Mouse (Mus musculus): ENCODE data around the gene Sars2. TPM values are rescaled to one million over a fixed set of nuclear protein-coding genes. Genes with fewer than 3 reads are reported as not detected.

The Sars2 gene
- polyA plus RNA-seq, 1 experiment from 2014 or later, result 16.3 TPM

DNA sequence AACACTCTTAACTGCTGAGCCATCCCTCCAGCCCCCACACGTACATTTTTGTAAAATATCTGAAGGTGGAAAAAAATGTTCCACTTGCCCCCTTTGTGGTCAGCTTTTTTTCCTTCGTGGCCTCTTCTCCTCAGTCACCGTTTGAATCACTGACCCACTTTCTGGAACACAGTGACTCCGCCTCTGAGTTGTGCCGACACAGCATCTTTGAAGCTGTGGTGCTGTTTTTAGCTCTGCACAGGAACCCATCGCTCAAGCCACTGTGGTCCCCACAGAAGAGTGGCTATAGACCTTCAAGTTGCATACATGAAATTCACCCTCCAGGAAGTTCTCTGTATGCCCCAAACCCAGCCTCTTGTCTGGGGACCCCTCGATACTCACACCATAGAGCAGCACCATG is 39.1 kb downstream of the Sars2 start:
- ATAC-seq (ENCODE audit: low read depth) (no peak), DNase-seq (no peak)
- Histone ChIP-seq H3K27me3 (no peaks in the 10 kb centered on the region), H3K36me3 (peaks cover 13% of the 10 kb centered on the region), H3K9me3 (replicated peaks) (no peaks in the 10 kb centered on the region), H3K4me1 (replicated peaks) (peaks cover 16% of the 10 kb centered on the region), H3K9ac (no peak overlapping the region), H3K4me2 (no peak overlapping the region), H3K27ac (no peak overlapping the region; the same call in 1 of the 2 replicates), H3K4me3 (replicated peaks) (no peak overlapping the region)
- 62% methylated on average over 7 of the region's 7 CpGs for WGBS (ENCODE audit: insufficient replicate concordance)

DNA sequence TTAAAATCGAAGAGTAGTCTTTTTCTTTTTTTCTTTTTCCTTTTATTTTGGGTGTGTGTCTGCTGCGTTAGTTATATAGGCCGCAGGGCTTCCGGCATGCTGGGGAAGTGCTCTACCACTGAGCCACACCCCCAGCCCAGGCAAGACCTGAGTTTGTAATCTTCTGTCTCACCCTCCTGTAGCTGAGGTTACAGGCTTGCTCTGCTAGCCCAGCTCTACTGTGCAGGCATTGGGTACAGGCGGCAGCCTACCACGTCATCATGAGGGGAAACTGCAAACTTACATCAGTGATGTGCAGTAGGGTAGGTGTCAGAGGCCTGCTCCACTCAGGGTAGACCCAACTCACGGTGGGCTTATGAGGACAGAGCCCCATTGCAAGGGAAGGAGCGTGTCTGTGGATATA is 39.5 kb downstream of the Sars2 start:
- no peak overlapping the region for H3K9ac ChIP-seq
- H3K27ac ChIP-seq, result no peak overlapping the region
- peaks cover 13% of the 10 kb centered on the region for H3K36me3 ChIP-seq
- ATAC-seq (ENCODE audit: low read depth), result no peak
- no peak overlapping the region for H3K4me3 ChIP-seq (replicated peaks)
- H3K9me3 ChIP-seq (replicated peaks), result no peaks in the 10 kb centered on the region
- 66% methylated on average over 8 of the region's 8 CpGs for WGBS (ENCODE audit: insufficient replicate concordance)
- H3K27me3 ChIP-seq, result no peaks in the 10 kb centered on the region
- no peak overlapping the region for H3K4me2 ChIP-seq
- DNase-seq, result no peak
- H3K4me1 ChIP-seq (replicated peaks), result peaks cover 16% of the 10 kb centered on the region

- no peaks in the 10 kb centered on the region for H3K27me3 ChIP-seq
- H3K9me3 ChIP-seq (replicated peaks), result no peaks in the 10 kb centered on the region
- H3K4me1 ChIP-seq (replicated peaks), result peaks cover 26% of the 10 kb centered on the region
- no peak overlapping the region for H3K9ac ChIP-seq
- no peak overlapping the region for H3K4me2 ChIP-seq
- H3K27ac ChIP-seq, result no peak overlapping the region
- WGBS (ENCODE audit: insufficient replicate concordance), result 70% methylated on average over 5 of the region's 5 CpGs
- H3K36me3 ChIP-seq, result peaks cover 5% of the 10 kb centered on the region; the same call in 1 of the 2 replicates
- ATAC-seq (ENCODE audit: low read depth) (no peak), DNase-seq (no peak)
- no peak overlapping the region for H3K4me3 ChIP-seq (replicated peaks)
Measured at GRCm38 (mm10) chr7:28785161-28785560, 43.4 kb downstream of the Sars2 start.

GRCm38 (mm10) chr7:28787884-28788283 is 46.1 kb downstream of the Sars2 start:
- ATAC-seq (ENCODE audit: low read depth), result no peak

DNA sequence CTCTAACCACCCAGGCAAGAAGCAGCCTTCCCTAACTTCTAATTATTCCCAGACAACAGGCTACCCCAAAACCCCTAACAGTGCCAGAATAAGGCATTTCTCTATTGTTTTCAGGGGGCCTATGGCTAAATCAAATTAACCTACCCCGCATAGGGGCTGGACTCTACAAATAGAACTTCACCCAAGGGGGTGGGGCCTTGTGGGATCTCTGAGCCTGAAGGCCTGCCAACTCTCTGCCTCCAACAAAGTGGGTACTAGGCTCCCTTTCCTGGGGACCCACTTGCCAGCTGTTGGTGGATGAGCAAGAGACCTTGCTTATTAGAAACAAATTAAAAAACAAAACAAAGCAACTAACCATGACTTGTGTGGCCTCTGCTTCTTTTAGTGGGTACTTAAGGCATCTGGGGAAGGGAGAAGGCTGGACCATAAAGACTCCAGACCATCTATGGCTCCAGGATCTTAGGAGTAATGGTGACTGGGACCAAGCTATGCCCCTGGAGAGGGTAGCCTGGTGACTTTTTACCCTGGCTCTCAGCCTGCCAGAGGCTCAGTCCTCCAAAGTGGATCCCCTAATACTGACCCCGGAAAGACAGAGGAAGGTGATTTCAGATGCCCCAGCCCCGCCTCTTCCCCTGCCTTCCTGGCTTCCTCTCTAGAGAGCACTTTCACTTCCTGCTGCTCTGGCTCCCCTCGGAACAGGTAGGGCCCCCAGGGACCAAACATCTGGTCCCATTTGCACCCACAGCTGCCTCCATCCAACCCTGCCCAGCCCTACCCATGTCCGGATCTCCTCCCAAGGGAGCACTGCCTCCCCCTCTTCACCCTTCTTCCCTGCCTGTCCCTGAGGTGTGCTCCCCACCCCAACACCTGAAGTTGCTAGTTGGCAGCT is 46.8 kb downstream of the Sars2 start, which contains the start of gene Rinl:
Gene Rinl (plus strand): TSS at position 663 of the 889 bp plus-strand sequence.
- Histone ChIP-seq H3K4me3 (replicated peaks) (no peak within 1 kb of the TSS), H3K27me3 (no peaks in the 10 kb centered on the region), H3K4me2 (no peak within 1 kb of the TSS), H3K9me3 (replicated peaks) (no peaks in the 10 kb centered on the region), H3K9ac (no peak within 1 kb of the TSS), H3K27ac (no peak within 1 kb of the TSS), H3K36me3 (no peaks in the 10 kb centered on the region), H3K4me1 (replicated peaks) (peaks cover 18% of the 10 kb centered on the region)
- 45% methylated on average over 5 of the region's 5 CpGs for WGBS (ENCODE audit: insufficient replicate concordance)
- ATAC-seq (ENCODE audit: low read depth), result no peak
- DNase-seq, result no peak

More at GRCm38 (mm10) chr7:28787884-28788283, 46.1 kb downstream of the Sars2 start:
- Histone ChIP-seq H3K4me2 (no peak overlapping the region), H3K27me3 (no peaks in the 10 kb centered on the region), H3K36me3 (peaks cover 4% of the 10 kb centered on the region; the same call in 1 of the 2 replicates), H3K4me3 (replicated peaks) (no peak overlapping the region), H3K9me3 (replicated peaks) (no peaks in the 10 kb centered on the region), H3K27ac (no peak overlapping the region), H3K4me1 (replicated peaks) (peaks cover 18% of the 10 kb centered on the region), H3K9ac (no peak overlapping the region)
- no peak for DNase-seq
- WGBS (ENCODE audit: insufficient replicate concordance), result 83% methylated on average over 9 of the region's 9 CpGs

GRCm38 (mm10) chr7:28789235-28789634 is 47.4 kb downstream of the Sars2 start:
- WGBS (ENCODE audit: insufficient replicate concordance), result 86% methylated on average over 3 of the region's 3 CpGs
- H3K4me2 ChIP-seq, result no peak overlapping the region
- peaks cover 18% of the 10 kb centered on the region for H3K4me1 ChIP-seq (replicated peaks)
- no peaks in the 10 kb centered on the region for H3K9me3 ChIP-seq (replicated peaks)
- no peak overlapping the region for H3K27ac ChIP-seq
- H3K4me3 ChIP-seq (replicated peaks), result no peak overlapping the region
- no peak for DNase-seq
- ATAC-seq (ENCODE audit: low read depth), result no peak
- H3K27me3 ChIP-seq, result no peaks in the 10 kb centered on the region
- H3K36me3 ChIP-seq, result no peaks in the 10 kb centered on the region
- no peak overlapping the region for H3K9ac ChIP-seq

DNA sequence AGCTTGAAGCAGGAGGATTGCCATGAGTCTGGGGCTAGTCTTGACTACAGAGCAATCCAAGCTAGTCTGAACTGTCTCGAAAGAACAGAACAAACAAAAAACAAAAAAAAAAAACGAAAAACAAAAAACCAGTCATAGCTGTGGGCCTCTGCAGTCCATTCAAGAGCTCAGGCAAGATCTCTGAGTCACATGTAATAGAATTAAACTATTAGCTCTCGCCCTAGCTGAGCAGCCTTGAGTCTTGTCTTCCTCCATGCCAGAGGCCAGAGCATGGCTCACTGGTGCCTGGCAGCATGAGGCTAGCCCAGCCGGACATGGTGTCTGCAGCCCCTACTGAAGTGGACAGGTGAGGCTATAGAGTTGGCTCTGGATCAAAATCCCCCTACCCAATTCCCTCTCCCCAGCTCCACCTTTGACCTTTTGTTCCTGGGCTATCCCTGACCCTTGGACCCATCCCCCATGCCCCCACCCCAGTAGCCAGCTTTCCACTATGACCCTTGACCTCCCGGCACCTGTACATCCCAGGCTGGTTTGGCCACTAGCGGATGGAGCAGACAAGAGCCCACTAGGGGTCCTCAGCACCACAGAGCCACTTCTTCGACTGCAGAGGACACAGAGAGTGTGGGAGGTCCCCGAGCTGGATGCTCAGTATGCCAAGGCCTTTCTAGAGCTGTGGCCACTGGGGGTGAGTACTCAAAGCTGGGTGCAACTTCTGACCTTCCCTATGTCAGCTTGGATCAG is 48.4 kb downstream of the Sars2 start:
- ATAC-seq (ENCODE audit: low read depth), result 0 out of 2 replicates have a peak, but pooled peaks have one; percentile 16

DNA sequence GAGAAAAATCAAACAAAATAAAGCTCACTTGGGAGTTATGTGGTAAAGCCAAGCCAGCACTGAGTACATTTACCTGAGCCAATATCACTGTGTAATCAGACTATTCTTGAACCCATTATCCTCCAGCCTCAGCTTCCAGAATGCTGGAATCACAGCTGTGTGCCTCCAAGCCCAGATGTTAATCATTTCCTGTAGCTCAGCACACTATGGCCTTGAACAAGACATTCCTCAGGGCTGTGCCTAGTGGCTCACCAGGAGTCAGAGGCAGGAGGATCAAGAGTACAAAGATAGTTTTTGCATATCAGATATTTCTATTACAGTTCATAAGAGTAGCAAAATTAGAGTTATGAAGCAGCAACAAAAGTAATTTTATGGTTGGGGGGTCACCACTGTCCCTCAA is 49.9 kb downstream of the Sars2 start:
- no peak overlapping the region for H3K27ac ChIP-seq
- DNase-seq (no peak), ATAC-seq (ENCODE audit: low read depth) (no peak)
- peaks cover 32% of the 10 kb centered on the region for H3K4me1 ChIP-seq (replicated peaks)
- H3K9me3 ChIP-seq (replicated peaks), result no peaks in the 10 kb centered on the region
- no peaks in the 10 kb centered on the region for H3K36me3 ChIP-seq
- no peaks in the 10 kb centered on the region for H3K27me3 ChIP-seq
- H3K4me2 ChIP-seq, result no peak overlapping the region
- H3K9ac ChIP-seq, result no peak overlapping the region
- H3K4me3 ChIP-seq (replicated peaks), result no peak overlapping the region

More for the DNA sequence above, 48.4 kb downstream of the Sars2 start:
- Histone ChIP-seq H3K4me2 (no peak overlapping the region), H3K9ac (no peak overlapping the region), H3K27ac (no peak overlapping the region), H3K9me3 (replicated peaks) (no peaks in the 10 kb centered on the region), H3K36me3 (no peaks in the 10 kb centered on the region), H3K4me3 (replicated peaks) (no peak overlapping the region), H3K4me1 (replicated peaks) (peaks cover 18% of the 10 kb centered on the region), H3K27me3 (no peaks in the 10 kb centered on the region)
- 52% methylated on average over 8 of the region's 8 CpGs for WGBS (ENCODE audit: insufficient replicate concordance)
- DNase-seq, result no peak

- Histone ChIP-seq H3K9ac (no peak overlapping the region), H3K9me3 (replicated peaks) (no peaks in the 10 kb centered on the region), H3K4me3 (replicated peaks) (no peak overlapping the region), H3K4me1 (replicated peaks) (peaks cover 40% of the 10 kb centered on the region), H3K27ac (no peak overlapping the region), H3K4me2 (no peak overlapping the region), H3K27me3 (no peaks in the 10 kb centered on the region), H3K36me3 (no peaks in the 10 kb centered on the region)
- ATAC-seq (ENCODE audit: low read depth), result no peak
- 66% methylated on average over 14 of the region's 14 CpGs for WGBS (ENCODE audit: insufficient replicate concordance)
- no peak for DNase-seq
Measured at GRCm38 (mm10) chr7:28792391-28793185, 50.8 kb downstream of the Sars2 start.

DNA sequence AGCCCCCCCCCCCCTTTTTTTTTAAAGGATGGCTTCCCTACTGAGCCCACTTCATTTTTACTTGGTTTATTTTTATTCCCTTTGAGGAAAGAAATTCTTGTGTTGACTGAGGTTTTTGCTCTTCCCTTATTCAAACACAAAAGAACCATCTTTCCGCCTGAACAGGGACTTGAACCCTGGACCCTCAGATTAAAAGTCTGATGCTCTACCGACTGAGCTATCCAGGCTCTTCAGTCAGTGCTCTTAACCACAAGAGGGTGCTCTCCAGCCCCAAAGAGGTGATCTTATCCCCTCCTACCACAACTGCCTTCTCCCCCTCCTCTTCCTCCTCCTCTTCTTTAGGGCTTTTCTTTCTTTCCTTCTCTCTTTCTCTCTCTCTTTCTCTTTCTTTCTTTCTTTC is 52.0 kb downstream of the Sars2 start:
- DNase-seq (peak; percentile 32), ATAC-seq (ENCODE audit: low read depth) (no peak)
- no peak overlapping the region for H3K4me2 ChIP-seq
- H3K27ac ChIP-seq, result no peak overlapping the region
- H3K4me1 ChIP-seq (replicated peaks), result peaks cover 35% of the 10 kb centered on the region
- H3K9me3 ChIP-seq (replicated peaks), result no peaks in the 10 kb centered on the region
- no peak overlapping the region for H3K4me3 ChIP-seq (replicated peaks)
- no peak overlapping the region for H3K9ac ChIP-seq
- WGBS (ENCODE audit: insufficient replicate concordance), result 15% methylated on average over 2 of the region's 2 CpGs
- no peaks in the 10 kb centered on the region for H3K27me3 ChIP-seq
- 0 out of 2 replicates have a peak, but pooled peaks cover 5% of the 10 kb centered on the region for H3K36me3 ChIP-seq

- Histone ChIP-seq H3K9me3 (replicated peaks) (no peaks in the 10 kb centered on the region), H3K4me2 (no peak overlapping the region), H3K27me3 (no peaks in the 10 kb centered on the region), H3K27ac (no peak overlapping the region), H3K9ac (no peak overlapping the region), H3K4me3 (replicated peaks) (no peak overlapping the region), H3K36me3 (0 out of 2 replicates have a peak, but pooled peaks cover 5% of the 10 kb centered on the region), H3K4me1 (replicated peaks) (peaks cover 32% of the 10 kb centered on the region)
- DNase-seq (no peak), ATAC-seq (ENCODE audit: low read depth) (no peak)
- WGBS (ENCODE audit: insufficient replicate concordance), result 68% methylated on average over 3 of the region's 3 CpGs
Measured at GRCm38 (mm10) chr7:28794496-28794895, 52.7 kb downstream of the Sars2 start.
